Mouse (Mus musculus): ENCODE data around the gene Gtdc1.

DNA sequence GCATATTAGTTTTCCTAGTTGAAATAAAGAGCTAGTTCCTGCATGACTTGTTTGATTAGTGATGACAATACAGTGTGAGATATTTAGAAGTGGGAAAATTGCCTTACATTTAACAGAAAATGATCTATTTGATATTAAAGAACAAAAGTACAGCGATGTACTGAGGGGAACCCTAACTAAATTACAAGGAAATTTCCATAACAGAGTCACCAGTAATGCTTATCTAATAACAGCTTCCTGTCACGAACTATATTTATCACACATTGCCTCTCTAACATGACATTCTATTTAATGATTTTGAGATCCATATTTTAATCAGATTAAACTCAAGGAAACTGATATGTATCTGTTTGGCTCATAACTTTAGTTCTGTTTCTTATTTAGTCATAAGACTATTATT lies 126.1 kb downstream of the Gtdc1 start:
- TF ChIP-seq CTCF (IDR thresholded peaks at IDR 0.05; ENCODE audit: low read depth, low read length) (no peak), POLR2A (IDR thresholded peaks at IDR 0.05; ENCODE audit: extremely low read depth, insufficient read depth, low read length) (no peak)
